Mouse (Mus musculus): ENCODE data around the gene Btn1a1. TPM values are rescaled to one million over a fixed set of nuclear protein-coding genes. Genes with fewer than 3 reads are reported as not detected.

The Btn1a1 gene
- polyA plus RNA-seq, 1 experiment from 2014 or later: 0.96 TPM

- peaks cover 5% of the 10 kb centered on the region; the same call in 1 of the 2 replicates for H3K4me1 ChIP-seq (ENCODE audit: insufficient read depth)
- H3K27ac ChIP-seq (ENCODE audit: low read depth): no peak overlapping the region
- H3K36me3 ChIP-seq (replicated peaks; ENCODE audit: insufficient read depth, low read length): no peaks in the 10 kb centered on the region
- no peak overlapping the region for H3K4me3 ChIP-seq (ENCODE audit: low read depth, low read length)
- no peak overlapping the region for H3K9ac ChIP-seq (replicated peaks)
- DNase-seq (no peak), ATAC-seq (no peak)
- no peaks in the 10 kb centered on the region for H3K9me3 ChIP-seq (ENCODE audit: low read length)
- H3K27me3 ChIP-seq (ENCODE audit: insufficient read depth, low read length): no peaks in the 10 kb centered on the region
- whole genome bisulfite sequencing (ENCODE audit: insufficient replicate concordance): 65% methylated on average over 16 of the region's 16 CpGs
- no peak overlapping the region for H3K4me2 ChIP-seq (ENCODE audit: low read depth, low read length)
- TF ChIP-seq CTCF (IDR thresholded peaks at IDR 0.05; ENCODE audit: low read depth) (no peak), EP300 (IDR thresholded peaks at IDR 0.05; ENCODE audit: low read depth) (no peak)
Observed at GRCm38 (mm10) chr13:23428166-23428993, 37.3 kb downstream of the Btn1a1 start.

- WGBS (ENCODE audit: insufficient replicate concordance): 76% methylated on average over 10 of the region's 10 CpGs
- no peaks in the 10 kb centered on the region for H3K9me3 ChIP-seq (ENCODE audit: low read length)
- ATAC-seq (no peak), DNase-seq (no peak)
- no peak overlapping the region for H3K9ac ChIP-seq (replicated peaks)
- H3K36me3 ChIP-seq (replicated peaks; ENCODE audit: insufficient read depth, low read length): no peaks in the 10 kb centered on the region
- 0 out of 2 replicates have a peak, but pooled peaks cover 6% of the 10 kb centered on the region for H3K4me1 ChIP-seq (ENCODE audit: insufficient read depth)
- no peak overlapping the region for H3K4me2 ChIP-seq (ENCODE audit: low read depth, low read length)
- H3K27me3 ChIP-seq (ENCODE audit: insufficient read depth, low read length): no peaks in the 10 kb centered on the region
- H3K4me3 ChIP-seq (ENCODE audit: low read depth, low read length): no peak overlapping the region
- TF ChIP-seq CTCF (IDR thresholded peaks at IDR 0.05; ENCODE audit: low read depth) (no peak), EP300 (IDR thresholded peaks at IDR 0.05; ENCODE audit: low read depth) (no peak)
- no peak overlapping the region for H3K27ac ChIP-seq (ENCODE audit: low read depth)
Observed at GRCm38 (mm10) chr13:23427401-23427910, 38.2 kb downstream of the Btn1a1 start.

- peak; percentile 7; the same call in 1 of the 2 replicates for ATAC-seq
- 21% methylated on average over 14 of the region's 14 CpGs for WGBS (ENCODE audit: insufficient replicate concordance)
Observed at GRCm38 (mm10) chr13:23426922-23427321, 38.8 kb downstream of the Btn1a1 start.

GRCm38 (mm10) chr13:23426335-23426734 lies 39.4 kb downstream of the Btn1a1 start:
- no peak for DNase-seq
- Histone ChIP-seq H3K36me3 (replicated peaks; ENCODE audit: insufficient read depth, low read length) (no peaks in the 10 kb centered on the region), H3K27me3 (ENCODE audit: insufficient read depth, low read length) (no peaks in the 10 kb centered on the region), H3K4me2 (ENCODE audit: low read depth, low read length) (no peak overlapping the region), H3K27ac (ENCODE audit: low read depth) (no peak overlapping the region), H3K4me1 (ENCODE audit: insufficient read depth) (0 out of 2 replicates have a peak, but pooled peaks cover 6% of the 10 kb centered on the region), H3K9me3 (ENCODE audit: low read length) (no peaks in the 10 kb centered on the region), H3K4me3 (ENCODE audit: low read depth, low read length) (no peak overlapping the region), H3K9ac (replicated peaks) (no peak overlapping the region)
- TF ChIP-seq EP300 (IDR thresholded peaks at IDR 0.05; ENCODE audit: low read depth): no peak
- TF ChIP-seq CTCF (IDR thresholded peaks at IDR 0.05; ENCODE audit: low read depth): no peak
- 21% methylated on average over 8 of the region's 8 CpGs for WGBS (ENCODE audit: insufficient replicate concordance)
- no peak for ATAC-seq

More at GRCm38 (mm10) chr13:23426922-23427321, 38.8 kb downstream of the Btn1a1 start:
- 0 out of 2 replicates have a peak, but pooled peaks cover 6% of the 10 kb centered on the region for H3K4me1 ChIP-seq (ENCODE audit: insufficient read depth)
- H3K4me2 ChIP-seq (ENCODE audit: low read depth, low read length): no peak overlapping the region
- no peaks in the 10 kb centered on the region for H3K9me3 ChIP-seq (ENCODE audit: low read length)
- H3K4me3 ChIP-seq (ENCODE audit: low read depth, low read length): no peak overlapping the region
- no peaks in the 10 kb centered on the region for H3K36me3 ChIP-seq (replicated peaks; ENCODE audit: insufficient read depth, low read length)
- no peak overlapping the region for H3K9ac ChIP-seq (replicated peaks)
- no peaks in the 10 kb centered on the region for H3K27me3 ChIP-seq (ENCODE audit: insufficient read depth, low read length)
- DNase-seq: peak; percentile 50
- H3K27ac ChIP-seq (ENCODE audit: low read depth): no peak overlapping the region
- TF ChIP-seq CTCF (IDR thresholded peaks at IDR 0.05; ENCODE audit: low read depth): no peak
- no peak for TF ChIP-seq EP300 (IDR thresholded peaks at IDR 0.05; ENCODE audit: low read depth)

GRCm38 (mm10) chr13:23425505-23425904 lies 40.2 kb downstream of the Btn1a1 start:
- 4% methylated on average over 9 of the region's 9 CpGs for WGBS (ENCODE audit: insufficient replicate concordance)
- TF ChIP-seq CTCF (IDR thresholded peaks at IDR 0.05; ENCODE audit: low read depth): no peak
- no peak for TF ChIP-seq EP300 (IDR thresholded peaks at IDR 0.05; ENCODE audit: low read depth)
- peak overlapping the region; percentile 96; the same call in 1 of the 2 replicates for H3K4me3 ChIP-seq (ENCODE audit: low read depth, low read length)
- no peaks in the 10 kb centered on the region for H3K27me3 ChIP-seq (ENCODE audit: insufficient read depth, low read length)
- no peak overlapping the region for H3K9ac ChIP-seq (replicated peaks)
- 0 out of 2 replicates have a peak, but pooled peaks cover 6% of the 10 kb centered on the region for H3K4me1 ChIP-seq (ENCODE audit: insufficient read depth)
- DNase-seq: peak; percentile 73
- no peaks in the 10 kb centered on the region for H3K9me3 ChIP-seq (ENCODE audit: low read length)
- H3K27ac ChIP-seq (ENCODE audit: low read depth): no peak overlapping the region
- peak overlapping the region; percentile 95 for H3K4me2 ChIP-seq (ENCODE audit: low read depth, low read length)
- ATAC-seq: peak; percentile 26; the same call in 1 of the 2 replicates
- no peaks in the 10 kb centered on the region for H3K36me3 ChIP-seq (replicated peaks; ENCODE audit: insufficient read depth, low read length)
